12 mouse cellular contexts compared by ENCODE assay signal in the genomic region with DNA sequence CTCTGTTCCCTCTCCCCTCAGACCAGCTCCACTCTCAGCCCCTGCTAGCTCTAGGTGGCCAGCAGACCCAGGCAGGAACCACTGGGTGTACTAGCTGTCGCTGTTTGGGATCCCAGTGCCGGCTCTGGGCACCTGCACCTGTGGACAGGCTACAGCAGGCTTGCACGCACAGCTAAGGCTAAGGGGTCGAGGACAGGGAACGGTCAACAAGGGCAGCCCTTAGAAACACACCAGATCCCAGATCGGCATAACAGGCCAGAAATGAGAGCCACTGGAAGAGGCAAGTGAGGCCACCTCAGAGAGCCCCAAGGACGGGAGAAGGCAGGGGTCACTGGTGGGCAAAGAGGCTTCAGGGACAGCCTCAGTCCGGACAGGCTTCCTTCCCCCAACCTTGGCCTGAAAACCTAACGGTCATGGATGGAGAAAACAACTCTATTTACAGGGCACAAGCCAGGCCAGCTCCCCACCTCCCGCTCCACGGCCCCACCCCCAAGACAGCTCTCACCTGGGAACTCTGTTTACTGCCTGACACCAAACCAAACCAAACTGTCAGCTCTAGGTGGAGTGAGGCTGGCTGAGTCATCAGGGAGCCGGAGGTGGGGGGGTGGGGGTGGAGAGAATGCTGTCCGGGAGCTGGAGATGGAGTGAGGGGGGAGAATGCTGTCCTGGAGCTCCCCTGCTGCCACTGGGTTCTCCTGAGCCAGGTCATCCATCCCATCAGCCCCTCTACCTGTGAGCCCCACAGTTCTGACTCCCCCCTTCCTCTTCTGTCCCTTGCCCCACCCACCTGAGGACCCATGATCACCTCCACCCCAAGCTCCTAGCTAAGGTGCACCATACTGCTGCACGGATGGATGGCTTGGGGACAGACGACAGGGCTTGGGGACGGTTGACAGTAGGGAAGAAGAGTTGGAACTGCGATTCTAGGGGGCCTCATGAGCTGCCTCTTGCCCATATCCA. TPM values are rescaled to one million over a fixed set of nuclear protein-coding genes. Genes with fewer than 3 reads are reported as not detected.
DNase-seq lines count a peak whose midpoint lies in the region; ATAC-seq and TF ChIP-seq lines count a peak whose summit lies in the region.
"Had no signal": no experiment of that assay in that cellular context is flagged by ENCODE, and none has a peak within 500 bp of the region (broad histone marks: within the 10 kb centered on the region; RNA-seq: fewer than 3 reads in every experiment).

No protein-coding gene starts in this region.

- H3K9ac ChIP-seq in heart, embryonic 15.5 days: 0 out of 2 replicates have a peak overlapping the region, but pooled peaks have one; percentile 6
- H3K9ac ChIP-seq: kidney, embryonic 15.5 days; liver, embryonic 14.5 days; neural tube, embryonic 13.5 days had no signal

- H3K9me3 ChIP-seq in heart, embryonic 15.5 days (replicated peaks): no peaks in the 10 kb centered on the region
- no peaks in the 10 kb centered on the region for H3K9me3 ChIP-seq in limb, embryonic 10.5 days (replicated peaks)
- H3K9me3 ChIP-seq: kidney, embryonic 15.5 days; neural tube, embryonic 13.5 days had no signal

- H3K36me3 ChIP-seq in heart, embryonic 15.5 days: no peaks in the 10 kb centered on the region
- H3K36me3 ChIP-seq in C2C12 (ENCODE audit: control insufficient read depth, insufficient read depth): no peaks in the 10 kb centered on the region
- no peaks in the 10 kb centered on the region for H3K36me3 ChIP-seq in limb, embryonic 10.5 days
- H3K36me3 ChIP-seq: kidney, embryonic 15.5 days; neural tube, embryonic 13.5 days had no signal

- H3K4me3 ChIP-seq in heart, embryonic 15.5 days: no peak overlapping the region
- H3K4me3 ChIP-seq in C2C12 (ENCODE audit: insufficient read depth, poor library complexity, severe bottlenecking): no peak overlapping the region
- H3K4me3 ChIP-seq in limb, embryonic 10.5 days: 0 out of 2 replicates have a peak overlapping the region, but pooled peaks have one; percentile 1
- H3K4me3 ChIP-seq: kidney, embryonic 15.5 days; neural tube, embryonic 13.5 days had no signal

- no peak overlapping the region for H3K27ac ChIP-seq in heart, embryonic 15.5 days
- 0 out of 2 replicates have a peak overlapping the region, but pooled peaks have one; percentile 19 for H3K27ac ChIP-seq in limb, embryonic 10.5 days
- H3K27ac ChIP-seq: kidney, embryonic 15.5 days; liver, embryonic 14.5 days; neural tube, embryonic 13.5 days had no signal

- H3K27me3 ChIP-seq in heart, embryonic 15.5 days: peaks cover 20% of the 10 kb centered on the region
- no peaks in the 10 kb centered on the region for H3K27me3 ChIP-seq in C2C12 (ENCODE audit: control insufficient read depth, insufficient read depth, insufficient read length)
- H3K27me3 ChIP-seq in limb, embryonic 10.5 days (ENCODE audit: low read depth, poor library complexity, severe bottlenecking): peaks cover 64% of the 10 kb centered on the region

- no peak for ATAC-seq in heart, embryonic 15.5 days (replicated peaks; ENCODE audit: insufficient number of reproducible peaks, insufficient read depth, low FRiP score, low read depth)

- H3K4me2 ChIP-seq in heart, embryonic 15.5 days: no peak overlapping the region
- H3K4me2 ChIP-seq: kidney, embryonic 15.5 days; neural tube, embryonic 13.5 days had no signal

- peaks cover 56% of the 10 kb centered on the region for H3K79me2 ChIP-seq in C2C12 (ENCODE audit: control insufficient read depth, insufficient read depth)

- H3K79me3 ChIP-seq in C2C12 (ENCODE audit: low read depth): peaks cover 12% of the 10 kb centered on the region

- H3ac ChIP-seq in C2C12 (ENCODE audit: control insufficient read depth, insufficient read length, low read depth): peak overlapping the region; percentile 55

- 46% methylated on average over 17 of the region's 17 CpGs for WGBS in heart, embryonic 15.5 days
- WGBS in limb, embryonic 10.5 days: 51% methylated on average over 17 of the region's 17 CpGs

- peaks cover 72% of the 10 kb centered on the region for H3K4me1 ChIP-seq in heart, embryonic 15.5 days (replicated peaks)
- peaks cover 44% of the 10 kb centered on the region for H3K4me1 ChIP-seq in limb, embryonic 10.5 days

- intact Hi-C loops in heart, postnatal 36 days (cut with DNase I): no loop called here

- TF ChIP-seq CTCF in C2C12 (IDR thresholded peaks at IDR 0.05; ENCODE audit: control insufficient read depth, insufficient read depth, insufficient read length): no peak

- no peak for DNase-seq in heart, postnatal 36 days
- DNase-seq in 3134 (ENCODE audit: extremely low read depth, insufficient read length, low spot score): peak; percentile 65
- no peak for DNase-seq in limb, embryonic 10.5 days (ENCODE audit: low spot score)
- DNase-seq in kidney, postnatal 14 days: no peak
- DNase-seq in cerebellum, postnatal 4 days (ENCODE audit: low spot score in 2 of 2): no peak
- no peak for DNase-seq in embryo, embryonic 11 days
- DNase-seq: spleen, adult 18-20 months had no signal

TF ChIP-seq in C2C12, 6 proteins besides CTCF, POLR2A, EP300 and RAD21:
- no peak for TF ChIP-seq CEBPB (IDR thresholded peaks at IDR 0.05; ENCODE audit: low read depth)
- TF ChIP-seq MYOG (IDR thresholded peaks at IDR 0.05; ENCODE audit: control insufficient read depth, extremely low read depth, insufficient read length): no peak
- TF ChIP-seq MYOD1 (IDR thresholded peaks at IDR 0.05; ENCODE audit: control insufficient read depth, insufficient read length, low read depth): no peak
- no peak for TF ChIP-seq MAX (IDR thresholded peaks at IDR 0.05)
- no peak for TF ChIP-seq FOSL1 (IDR thresholded peaks at IDR 0.05; ENCODE audit: insufficient read depth, low read length, poor library complexity, severe bottlenecking)

RNA-seq across cellular contexts. Expression of gene Ahnak2, which starts 5.6 kb away (rescaled TPM):
- 2.1 and 2.4 TPM in 2 replicates for polyA plus RNA-seq in heart, embryonic 15.5 days (2015; fragmentation: Nextera tagmentation; extraction: Ambion mirVana)
- 10 to 100 TPM; 14.1 to 20.2 TPM for total RNA-seq in heart, postnatal 36 days (2021)
- polyA plus RNA-seq in C2C12 (2012; fragmentation: generic; extraction: Trizol): 15.8 TPM
- 0.15 and 0.18 TPM in 2 replicates for polyA plus RNA-seq in limb, embryonic 10.5 days (2016; fragmentation: Nextera tagmentation; extraction: Ambion mirVana)

RNA-seq across cellular contexts. Expression of gene Clba1, which starts 11.9 kb away (rescaled TPM):
- polyA plus RNA-seq in heart, embryonic 15.5 days (2015; fragmentation: Nextera tagmentation; extraction: Ambion mirVana): 5.7 and 7.3 TPM in 2 replicates
- 1 to 10 TPM; 1.6 to 2.9 TPM for total RNA-seq in heart, postnatal 36 days (2021)
- 25.2 TPM for polyA plus RNA-seq in C2C12 (2012; fragmentation: generic; extraction: Trizol)
- 7.9 and 8.4 TPM in 2 replicates for polyA plus RNA-seq in limb, embryonic 10.5 days (2016; fragmentation: Nextera tagmentation; extraction: Ambion mirVana)

RNA-seq across cellular contexts. Expression of gene Cdca4, which starts 32.4 kb away (rescaled TPM):
- 34.6 and 53.3 TPM in 2 replicates for polyA plus RNA-seq in heart, embryonic 15.5 days (2015; fragmentation: Nextera tagmentation; extraction: Ambion mirVana)
- 1 to 10 TPM; 6.1 to 6.6 TPM for total RNA-seq in heart, postnatal 36 days (2021)
- 61.9 TPM for polyA plus RNA-seq in C2C12 (2012; fragmentation: generic; extraction: Trizol)
- polyA plus RNA-seq in limb, embryonic 10.5 days (2016; fragmentation: Nextera tagmentation; extraction: Ambion mirVana): 204 and 206 TPM in 2 replicates

RNA-seq across cellular contexts. Expression of gene Pld4, which starts 36.4 kb away (rescaled TPM):
- 7.2 and 34.0 TPM in 2 replicates for polyA plus RNA-seq in heart, embryonic 15.5 days (2015; fragmentation: Nextera tagmentation; extraction: Ambion mirVana)
- total RNA-seq in heart, postnatal 36 days (2021): 1 to 10 TPM; 6.1 to 8.9 TPM
- not detected for polyA plus RNA-seq in C2C12 (2012; fragmentation: generic; extraction: Trizol)
- 2.1 and 3.5 TPM in 2 replicates for polyA plus RNA-seq in limb, embryonic 10.5 days (2016; fragmentation: Nextera tagmentation; extraction: Ambion mirVana)
